Mouse (Mus musculus): Measurements from ENCODE around the gene Fam205a4. TPM values are rescaled to one million over a fixed set of nuclear protein-coding genes. Genes with fewer than 3 reads are reported as not detected.
"Not testable (repeated sequence)": the region's sequence is repeated elsewhere in the genome, so short reads cannot be mapped to it uniquely, and the experiment has no call there.

The Fam205a4 gene
- polyA plus RNA-seq (2017; shearing (Covaris generic)): under 1 TPM in 1 of 2 experiments, not detected in 1; 0.14 TPM

DNA sequence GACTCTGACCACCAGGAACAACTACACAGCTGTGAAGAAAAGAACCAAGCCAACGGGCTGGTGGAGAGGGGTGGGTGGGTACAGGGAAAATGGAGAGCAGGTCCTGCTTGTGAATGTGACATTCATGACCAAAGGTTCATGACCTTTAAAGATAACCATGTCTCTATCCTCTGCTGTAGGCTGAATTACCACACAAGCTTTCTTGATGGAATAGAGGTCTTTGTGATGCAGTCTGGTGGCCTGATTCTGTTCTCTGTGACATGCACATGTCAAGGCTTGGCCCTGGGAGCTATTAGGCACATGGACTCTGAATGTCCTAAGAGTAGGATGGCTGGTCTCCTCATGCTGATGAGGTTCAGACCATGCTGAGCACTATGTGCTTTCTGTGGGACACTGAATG lies at the start of gene Fam205a4:
TSS of gene Fam205a4 (plus strand) at position 301 of the 400 bp plus-strand sequence.
- not testable (repeated sequence) for ATAC-seq

DNA sequence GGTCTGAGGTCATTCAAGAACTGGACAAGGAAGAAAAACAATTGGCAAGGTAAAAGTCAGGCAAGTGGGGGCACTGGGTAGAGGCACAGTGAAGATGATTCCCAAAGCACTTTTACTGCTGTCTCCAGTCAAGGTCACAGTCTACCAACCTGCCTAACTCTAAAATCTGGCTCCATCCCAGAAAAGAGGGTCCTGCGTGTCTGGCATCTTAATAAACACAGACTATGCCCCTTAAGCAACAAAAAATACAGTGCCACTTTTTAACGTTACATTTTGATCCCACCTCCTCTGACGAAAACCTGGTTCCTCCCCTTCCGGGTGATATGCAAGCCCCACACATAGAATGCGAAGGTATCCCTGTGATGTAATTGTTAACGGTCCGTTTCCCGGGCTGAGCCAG lies 24.6 kb upstream of the Fam205a4 start, which contains the start of gene Gm20878:
TSS of gene Gm20878 (plus strand) at position 301 of the 400 bp plus-strand sequence.
- ATAC-seq: not testable (repeated sequence)

Other genes with a start within 250 kb of the Fam205a4 start
- gene Dctn3, start 242.9 kb upstream of the Fam205a4 start, polyA plus RNA-seq (2017; shearing (Covaris generic)): 10 to 100 TPM; 91.6 to 93.7 TPM
- not detected for gene Arid3c, start 234.9 kb upstream of the Fam205a4 start, polyA plus RNA-seq (2017; shearing (Covaris generic))
- 100 to 1,000 TPM in 1 of 2 experiments, 10 to 100 TPM in 1; 70.1 to 104 TPM for gene Galt, start 210.8 kb upstream of the Fam205a4 start, polyA plus RNA-seq (2017; shearing (Covaris generic))
- gene Sigmar1, start 209.9 kb upstream of the Fam205a4 start, polyA plus RNA-seq (2017; shearing (Covaris generic)): 10 to 100 TPM; 42.8 to 48.9 TPM
- gene Ccl27a, start 191.8 kb upstream of the Fam205a4 start, polyA plus RNA-seq (2017; shearing (Covaris generic)): 10 to 100 TPM in 1 of 2 experiments, 1 to 10 TPM in 1; 9.0 to 10.9 TPM
- not detected for gene Gm21541, start 62.4 kb upstream of the Fam205a4 start, polyA plus RNA-seq (2017; shearing (Covaris generic))
- gene Gm20878, start 24.5 kb upstream of the Fam205a4 start, polyA plus RNA-seq (2017; shearing (Covaris generic)): 1 to 10 TPM; 1.2 to 1.6 TPM
- not detected for gene Gm21093, start 68.7 kb downstream of the Fam205a4 start, polyA plus RNA-seq (2017; shearing (Covaris generic))
- gene Gm3893, start 125.1 kb downstream of the Fam205a4 start, polyA plus RNA-seq (2017; shearing (Covaris generic)): not detected
- gene Gm13304, start 148.8 kb downstream of the Fam205a4 start, polyA plus RNA-seq (2017; shearing (Covaris generic)): not detected
- gene Gm13306, start 187.4 kb downstream of the Fam205a4 start, polyA plus RNA-seq (2017; shearing (Covaris generic)): not detected
- not detected for gene Gm13305, start 202.5 kb downstream of the Fam205a4 start, polyA plus RNA-seq (2017; shearing (Covaris generic))

Data from CD4-positive, CD25-positive, alpha-beta regulatory T cell, adult 4 months (primary cell).